Mouse (Mus musculus) spleen, postnatal 10 days (tissue): ENCODE measurements at regions not wholly inside any gene's neighbourhood (a gene's known extent, or its start where the extent isn't known, plus 50 kb on each side); places are given as distances from the start of the nearest gene placed in this dataset.

Experiments used
- DNase-seq, 2 experiments: peaks; one replicate each; pipeline ENCODE4 v3.0.0; 2021 to 2022; ENCODE audit warnings: low spot score in 2 of 2

- DNase-seq = no peak
These were observed 121.9 kb upstream of the Gas1 start for GRCm38 (mm10) chr13:60299076-60299475.

- DNase-seq = no peak
These were observed 126.4 kb upstream of the Gas1 start for GRCm38 (mm10) chr13:60303561-60303960.

- DNase-seq = no peak
These were observed 128.1 kb upstream of the Gas1 start for GRCm38 (mm10) chr13:60305028-60305810.

- no peak for DNase-seq
These were observed 131.1 kb upstream of the Gas1 start for GRCm38 (mm10) chr13:60308062-60308801.

- no peak for DNase-seq
These were observed 132.3 kb upstream of the Gas1 start for GRCm38 (mm10) chr13:60309482-60309881.

GRCm38 (mm10) chr13:60309926-60310325 lies 132.8 kb upstream of the Gas1 start:
- no peak for DNase-seq

- DNase-seq = no peak
These were observed 135.4 kb upstream of the Gas1 start for GRCm38 (mm10) chr13:60312397-60313085.

GRCm38 (mm10) chr13:60318436-60319020 lies 141.4 kb upstream of the Gas1 start:
- DNase-seq = no peak

GRCm38 (mm10) chr13:60319268-60319667 lies 142.1 kb upstream of the Gas1 start:
- DNase-seq = no peak

GRCm38 (mm10) chr13:60319861-60320602 lies 142.9 kb upstream of the Gas1 start:
- DNase-seq = no peak

- DNase-seq = no peak
These were observed 145.4 kb upstream of the Gas1 start for GRCm38 (mm10) chr13:60322579-60322978.

GRCm38 (mm10) chr13:60330475-60331258 lies 153.5 kb upstream of the Gas1 start:
- no peak for DNase-seq

- DNase-seq = no peak
These were observed 159.0 kb upstream of the Gas1 start for GRCm38 (mm10) chr13:60336196-60336595.

GRCm38 (mm10) chr13:60337383-60337782 lies 160.2 kb upstream of the Gas1 start:
- DNase-seq = no peak

- DNase-seq = no peak
These were observed 160.9 kb upstream of the Gas1 start for GRCm38 (mm10) chr13:60338107-60338506.

GRCm38 (mm10) chr13:60340068-60340467 lies 162.9 kb upstream of the Gas1 start:
- DNase-seq = no peak

GRCm38 (mm10) chr13:60347881-60348280 lies 170.7 kb upstream of the Gas1 start:
- no peak for DNase-seq

- DNase-seq = no peak
These were observed 171.3 kb upstream of the Gas1 start for GRCm38 (mm10) chr13:60348438-60348837.

GRCm38 (mm10) chr13:60355707-60356490 lies 178.7 kb upstream of the Gas1 start:
- DNase-seq = no peak
